Mouse (Mus musculus): ENCODE data around the gene Stxbp4. TPM values are rescaled to one million over a fixed set of nuclear protein-coding genes. Genes with fewer than 3 reads are reported as not detected.
A peak's percentile ranks its signal among the peaks of the same experiment; 100 is the strongest.

The Stxbp4 gene
- total and polyA plus RNA-seq, 3 experiments: 4.0 to 4.9 TPM; not detected in 1

DNA sequence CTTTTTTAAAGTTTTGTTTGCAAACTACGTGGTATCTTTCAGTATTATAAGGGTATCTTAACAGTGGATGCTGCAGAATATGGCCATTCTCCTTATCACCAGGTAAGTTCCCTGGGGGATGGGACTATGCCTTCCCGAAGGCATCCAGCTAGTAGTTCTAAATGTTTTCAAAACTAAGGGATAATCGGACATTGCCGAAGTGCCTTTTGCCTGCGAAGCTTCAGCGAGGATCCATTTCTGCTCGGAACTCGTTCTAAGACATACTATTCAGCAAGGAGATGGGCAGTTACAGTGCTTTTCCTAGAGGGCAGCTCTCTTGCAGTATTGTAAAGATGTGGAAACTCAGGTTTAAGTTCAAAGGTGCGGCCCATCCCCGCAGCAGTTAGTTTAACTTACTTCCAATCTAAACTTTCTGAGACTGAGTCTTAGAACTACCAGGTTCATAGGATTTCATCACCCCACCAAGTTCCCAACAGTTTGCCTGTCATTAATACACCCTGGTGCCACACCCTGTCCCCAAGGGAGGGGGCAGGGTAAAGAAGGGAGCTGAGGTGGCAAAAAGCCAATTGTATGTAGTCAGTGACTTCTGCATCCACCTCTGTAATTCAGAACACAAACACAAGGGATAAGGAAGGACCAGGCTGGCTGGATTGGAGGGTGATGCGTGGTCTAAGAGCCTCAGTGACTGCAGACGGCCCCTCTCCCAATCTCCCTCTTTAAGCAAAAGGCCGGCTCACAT is 48.6 kb upstream of the Stxbp4 start:
- peak overlapping the region; percentile 89 to 99 for H3K4me3 ChIP-seq (ENCODE audit: control insufficient read depth in 1 of 2, insufficient read depth in 1 of 2, low read depth in 2 of 2, low read length in 2 of 2)
- no peaks in the 10 kb centered on the region for H3K27me3 ChIP-seq (ENCODE audit: control insufficient read depth in 1 of 2, insufficient read depth in 2 of 2, low read length in 2 of 2)
- peaks cover 9 to 25% of the 10 kb centered on the region in 2 experiments for H3K4me1 ChIP-seq (ENCODE audit: control insufficient read depth in 1 of 2, insufficient read depth in 2 of 2, low read length in 2 of 2)
- peak overlapping the region; percentile 42 for H3K27ac ChIP-seq (ENCODE audit: control insufficient read depth, low read depth, low read length)
- peak overlapping the region; percentile 76 for H3K9ac ChIP-seq (ENCODE audit: control insufficient read depth, low read depth, low read length, poor library complexity, severe bottlenecking)
- no peaks in the 10 kb centered on the region for H3K9me3 ChIP-seq (replicated peaks; ENCODE audit: insufficient read depth, low read length)
- peaks cover 5% of the 10 kb centered on the region for H3K79me2 ChIP-seq (ENCODE audit: control insufficient read depth, insufficient read depth, low read length, poor library complexity)
- peaks cover 5 to 20% of the 10 kb centered on the region in 2 experiments for H3K36me3 ChIP-seq (ENCODE audit: control insufficient read depth in 1 of 2, insufficient read depth in 2 of 2, low read length in 2 of 2)
- TF ChIP-seq MAFK (IDR thresholded peaks at IDR 0.05; ENCODE audit: borderline replicate concordance, low read depth, low read length) (no peak), NRF1 (IDR thresholded peaks at IDR 0.05; ENCODE audit: insufficient read depth, low read depth, low read length, poor library complexity, severe bottlenecking) (no peak), ETS1 (IDR thresholded peaks at IDR 0.05; ENCODE audit: low read depth, low read length) (peak; percentile 81), MAZ (IDR thresholded peaks at IDR 0.05; ENCODE audit: low read depth, low read length) (peak; percentile 52; the same call in 1 of the 2 replicates), EP300 (IDR thresholded peaks at IDR 0.05; ENCODE audit: low read depth in 1 of 2, low read length in 2 of 2) (peak in 1 of 2 experiments; percentile 60; a peak in 2 of 4 replicates), ELF1 (IDR thresholded peaks at IDR 0.05; ENCODE audit: low read depth, low read length) (no peak)
- DNase-seq (ENCODE audit: low read depth, low spot score): peak; percentile 89

DNA sequence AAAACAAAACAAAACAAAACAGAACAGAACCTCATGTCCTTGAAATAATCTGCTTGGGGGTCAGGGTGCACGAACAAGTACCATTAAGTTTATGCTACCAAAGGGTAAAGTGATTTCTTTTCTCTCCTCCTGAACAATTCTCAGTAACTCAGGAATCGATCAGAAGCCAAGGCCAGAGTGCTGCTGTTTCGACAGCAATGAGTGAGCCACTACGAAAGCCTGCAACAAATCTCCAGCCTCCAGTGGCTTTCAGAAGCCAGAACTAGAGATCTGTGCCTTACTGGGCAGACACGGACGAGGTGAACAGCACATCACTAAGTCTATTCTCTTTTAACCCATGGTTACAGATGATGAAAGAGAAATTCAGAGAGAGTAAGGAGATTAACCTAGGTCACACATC is 47.3 kb upstream of the Stxbp4 start:
- TF ChIP-seq NELFE (IDR thresholded peaks at IDR 0.05; ENCODE audit: low read depth, low read length) (no peak), POLR2AphosphoS5 (IDR thresholded peaks at IDR 0.05; ENCODE audit: borderline replicate concordance, low read depth, low read length) (no peak), EP300 (IDR thresholded peaks at IDR 0.05; ENCODE audit: low read depth in 1 of 2, low read length in 2 of 2) (no peak), ZKSCAN1 (IDR thresholded peaks at IDR 0.05; ENCODE audit: low read depth, low read length) (no peak), ELF1 (IDR thresholded peaks at IDR 0.05; ENCODE audit: low read depth, low read length) (no peak), JUND (IDR thresholded peaks at IDR 0.05; ENCODE audit: low read depth, low read length) (no peak), POLR2A (IDR thresholded peaks at IDR 0.05; ENCODE audit: control insufficient read depth in 1 of 2, insufficient read depth in 1 of 2, low read depth in 1 of 2, low read length in 2 of 2, poor library complexity in 1 of 2) (no peak), MYB (IDR thresholded peaks at IDR 0.05; ENCODE audit: low read depth, low read length) (no peak), MXI1 (IDR thresholded peaks at IDR 0.05; ENCODE audit: low read depth, low read length) (no peak), GABPA (IDR thresholded peaks at IDR 0.05; ENCODE audit: low read depth, low read length) (no peak), USF2 (IDR thresholded peaks at IDR 0.05; ENCODE audit: borderline replicate concordance in 1 of 2, insufficient read depth in 1 of 2, low read depth in 1 of 2, low read length in 2 of 2) (no peak), TCF12 (IDR thresholded peaks at IDR 0.05; ENCODE audit: low read depth, low read length) (no peak), SIN3A (IDR thresholded peaks at IDR 0.05; ENCODE audit: low read length) (no peak)
- H3K4me1 ChIP-seq (ENCODE audit: control insufficient read depth in 1 of 2, insufficient read depth in 2 of 2, low read length in 2 of 2): peaks cover 9 to 25% of the 10 kb centered on the region in 2 experiments
- H3K36me3 ChIP-seq (ENCODE audit: control insufficient read depth in 1 of 2, insufficient read depth in 2 of 2, low read length in 2 of 2): peaks cover 6 to 20% of the 10 kb centered on the region in 2 experiments
- peaks cover 5% of the 10 kb centered on the region for H3K79me2 ChIP-seq (ENCODE audit: control insufficient read depth, insufficient read depth, low read length, poor library complexity)
- H3K27me3 ChIP-seq (ENCODE audit: control insufficient read depth in 1 of 2, insufficient read depth in 2 of 2, low read length in 2 of 2): no peaks in the 10 kb centered on the region
- no peak for DNase-seq (ENCODE audit: low read depth, low spot score)
- no peaks in the 10 kb centered on the region for H3K9me3 ChIP-seq (replicated peaks; ENCODE audit: insufficient read depth, low read length)
- no peak overlapping the region for H3K27ac ChIP-seq (ENCODE audit: control insufficient read depth, low read depth, low read length)
- H3K9ac ChIP-seq (ENCODE audit: control insufficient read depth, low read depth, low read length, poor library complexity, severe bottlenecking): no peak overlapping the region
- H3K4me3 ChIP-seq (ENCODE audit: control insufficient read depth in 1 of 2, insufficient read depth in 1 of 2, low read depth in 2 of 2, low read length in 2 of 2): no peak overlapping the region

Data from MEL (cell line).